Mouse (Mus musculus) kidney, embryonic 15.5 days (tissue): ENCODE measurements around the gene Serpine2. TPM values are rescaled to one million over a fixed set of nuclear protein-coding genes. Genes with fewer than 3 reads are reported as not detected.

Source experiments
- ATAC-seq: fragments of 200-750 bp; cut with Nextera tagmentation; replicated peaks from 2 replicates; pipeline ENCODE4 v1.8.0; 2017; ENCODE audit warnings: moderate TSS enrichment; ENCODE audit not compliant: low FRiP score
- H3K27ac ChIP-seq: fragments of 300-500 bp; sonication (generic); 2 replicates; pipeline ENCODE4 v1.5.1; 2015; ENCODE audit warnings: mild to moderate bottlenecking, inconsistent platforms
- H3K27me3 ChIP-seq: fragments of 300-500 bp; sonication (generic); 2 replicates; pipeline ENCODE4 v1.6.1; 2015; ENCODE audit warnings: inconsistent platforms
- H3K36me3 ChIP-seq: fragments of 300-500 bp; sonication (generic); 2 replicates; pipeline ENCODE4 v1.6.1; 2015; ENCODE audit warnings: inconsistent platforms
- H3K4me1 ChIP-seq: fragments of 300-500 bp; sonication (generic); 2 replicates; pipeline ENCODE4 v1.6.1; 2015; ENCODE audit warnings: inconsistent platforms
- H3K4me2 ChIP-seq: fragments of 300-500 bp; sonication (generic); 2 replicates; pipeline ENCODE4 v1.6.1; 2015; ENCODE audit warnings: moderate library complexity, mild to moderate bottlenecking, inconsistent platforms
- H3K4me3 ChIP-seq: fragments of 300-500 bp; sonication (generic); replicated peaks from 2 replicates; pipeline ENCODE4 v1.5.1; 2015; ENCODE audit warnings: mild to moderate bottlenecking, inconsistent platforms
- H3K9ac ChIP-seq: fragments of 300-500 bp; sonication (generic); 2 replicates; pipeline ENCODE4 v1.6.1; 2015; ENCODE audit warnings: mild to moderate bottlenecking, inconsistent platforms
- H3K9me3 ChIP-seq: fragments of 300-500 bp; sonication (generic); replicated peaks from 2 replicates; pipeline ENCODE4 v1.6.1; 2016; ENCODE audit warnings: inconsistent platforms
- WGBS: fragments of 180-500 bp; shearing (Covaris S2); methylation state at CpG from one replicate; pipeline ENCODE4 v1.1.7; 2015; ENCODE audit warnings: mixed read lengths; 5-methylcytosine and 5-hydroxymethylcytosine counted together
- polyA plus RNA-seq: library from polyadenylated mRNA; unstranded; fragments of >200 nt; fragmentation: Nextera tagmentation; extraction: Ambion mirVana; gene quantifications from 2 replicates; pipeline ENCODE4 v1.2.1, GENCODE M21; 2015

Serpine2 gene
- polyA plus RNA-seq, 1 experiment from 2014 or later: 139 TPM

DNA sequence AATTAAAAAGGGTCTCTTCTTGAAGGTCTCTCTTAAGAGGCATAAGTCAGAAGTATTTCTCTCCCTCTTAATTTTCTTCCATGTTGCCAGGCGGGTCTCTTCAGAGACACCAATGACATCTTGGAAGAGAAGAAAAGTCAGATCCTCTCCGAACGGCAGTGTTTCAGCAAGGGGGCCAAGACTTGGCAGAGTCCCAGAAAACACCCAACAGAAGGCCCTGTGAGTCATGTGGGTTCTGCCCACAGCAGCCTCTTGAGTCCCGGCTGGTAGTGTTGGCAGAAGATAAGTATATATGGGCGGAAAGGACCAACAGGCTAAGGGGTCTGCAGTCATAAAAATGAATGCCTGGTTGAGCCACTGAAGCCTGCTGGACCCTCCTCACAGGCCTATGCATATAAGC is 54.1 kb downstream of the Serpine2 start:
- H3K4me1 ChIP-seq: no peaks in the 10 kb centered on the region
- H3K36me3 ChIP-seq: no peaks in the 10 kb centered on the region
- no peaks in the 10 kb centered on the region for H3K9me3 ChIP-seq
- H3K9ac ChIP-seq: no peak overlapping the region
- 73% methylated on average over 5 of the region's 5 CpGs for WGBS
- H3K27me3 ChIP-seq: no peaks in the 10 kb centered on the region
- no peak overlapping the region for H3K4me2 ChIP-seq
- no peak overlapping the region for H3K27ac ChIP-seq
- no peak for ATAC-seq
- no peak overlapping the region for H3K4me3 ChIP-seq

DNA sequence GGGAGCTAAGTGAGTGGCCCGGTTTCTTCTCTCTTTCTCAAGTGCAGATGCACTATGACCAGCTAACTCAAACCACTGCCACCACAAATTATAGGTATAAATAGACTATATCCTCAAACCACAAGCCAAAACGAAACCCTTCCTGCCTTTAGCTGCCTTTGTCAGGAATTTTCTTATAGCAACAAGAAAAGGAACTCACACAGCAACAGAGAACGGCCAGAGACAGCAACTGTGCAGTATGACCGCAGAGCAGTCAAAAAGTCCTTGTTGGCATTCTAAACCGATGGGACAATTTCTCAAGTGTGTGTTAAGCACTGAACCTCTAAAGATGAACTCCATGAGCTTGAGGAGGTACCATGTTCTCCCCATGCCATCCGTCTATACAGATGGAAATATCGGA is 57.4 kb downstream of the Serpine2 start:
- Histone ChIP-seq H3K4me1 (no peaks in the 10 kb centered on the region), H3K36me3 (peaks cover 5% of the 10 kb centered on the region), H3K9me3 (no peaks in the 10 kb centered on the region), H3K9ac (no peak overlapping the region), H3K4me3 (no peak overlapping the region), H3K27me3 (no peaks in the 10 kb centered on the region), H3K27ac (no peak overlapping the region), H3K4me2 (no peak overlapping the region)
- no peak for ATAC-seq
- WGBS: 87% methylated on average over 7 of the region's 7 CpGs

DNA sequence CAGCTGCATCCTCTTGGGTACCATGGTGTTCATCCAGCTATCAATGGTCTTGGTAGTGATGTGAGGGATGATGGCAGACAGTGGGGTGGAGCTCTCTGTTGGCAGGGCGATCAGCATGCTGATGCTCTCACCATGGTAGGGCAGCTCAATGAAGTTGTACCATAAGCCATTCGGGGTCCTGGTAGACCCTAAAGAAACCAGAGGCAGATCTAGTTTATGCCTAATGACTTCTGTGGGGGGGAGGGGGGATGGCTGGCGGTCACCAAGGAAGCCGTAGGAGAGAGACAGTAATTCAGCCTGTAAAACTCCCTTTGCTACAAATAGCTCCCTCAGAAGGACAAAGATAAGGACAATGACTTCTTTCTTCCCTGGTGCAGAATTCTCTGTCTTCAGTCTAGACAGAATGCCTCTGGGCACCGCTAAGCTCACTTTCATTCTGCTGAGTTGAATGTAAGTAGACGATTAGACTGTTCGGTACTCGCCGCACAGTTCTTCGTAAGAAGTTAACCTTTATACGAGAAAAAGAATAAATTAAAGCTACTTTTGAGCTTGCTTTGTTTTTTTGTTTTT is 58.0 kb downstream of the Serpine2 start:
- H3K4me2 ChIP-seq: no peak overlapping the region
- no peak overlapping the region for H3K27ac ChIP-seq
- peaks cover 5% of the 10 kb centered on the region for H3K36me3 ChIP-seq
- 89% methylated on average over 11 of the region's 11 CpGs for WGBS
- no peaks in the 10 kb centered on the region for H3K9me3 ChIP-seq
- H3K9ac ChIP-seq: no peak overlapping the region
- H3K4me3 ChIP-seq: no peak overlapping the region
- H3K4me1 ChIP-seq: no peaks in the 10 kb centered on the region
- H3K27me3 ChIP-seq: no peaks in the 10 kb centered on the region
- ATAC-seq: no peak

DNA sequence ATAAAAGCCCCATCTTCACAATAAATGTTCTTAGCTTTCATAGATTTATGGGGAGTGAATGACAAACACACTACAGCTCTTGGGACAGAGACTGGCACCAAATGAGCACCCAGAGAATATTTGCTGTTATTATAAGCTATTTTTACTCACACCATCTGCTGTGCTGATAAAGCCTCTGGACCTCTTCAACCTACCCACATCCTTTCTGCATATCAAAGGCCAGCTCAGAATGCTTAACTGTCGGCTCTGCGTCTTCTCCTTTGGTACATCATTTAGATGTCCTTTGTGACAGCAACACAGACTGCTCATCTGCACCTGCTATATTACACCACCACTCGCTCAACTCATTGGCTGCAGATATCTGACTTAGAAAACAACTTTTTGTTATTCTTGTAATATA is 63.9 kb downstream of the Serpine2 start:
- no peak overlapping the region for H3K4me3 ChIP-seq
- peaks cover 8% of the 10 kb centered on the region for H3K36me3 ChIP-seq
- H3K4me2 ChIP-seq: no peak overlapping the region
- no peak overlapping the region for H3K27ac ChIP-seq
- ATAC-seq: no peak
- H3K9ac ChIP-seq: no peak overlapping the region
- H3K27me3 ChIP-seq: no peaks in the 10 kb centered on the region
- H3K9me3 ChIP-seq: no peaks in the 10 kb centered on the region
- H3K4me1 ChIP-seq: no peaks in the 10 kb centered on the region
- WGBS: 89% methylated on average over 3 of the region's 3 CpGs

DNA sequence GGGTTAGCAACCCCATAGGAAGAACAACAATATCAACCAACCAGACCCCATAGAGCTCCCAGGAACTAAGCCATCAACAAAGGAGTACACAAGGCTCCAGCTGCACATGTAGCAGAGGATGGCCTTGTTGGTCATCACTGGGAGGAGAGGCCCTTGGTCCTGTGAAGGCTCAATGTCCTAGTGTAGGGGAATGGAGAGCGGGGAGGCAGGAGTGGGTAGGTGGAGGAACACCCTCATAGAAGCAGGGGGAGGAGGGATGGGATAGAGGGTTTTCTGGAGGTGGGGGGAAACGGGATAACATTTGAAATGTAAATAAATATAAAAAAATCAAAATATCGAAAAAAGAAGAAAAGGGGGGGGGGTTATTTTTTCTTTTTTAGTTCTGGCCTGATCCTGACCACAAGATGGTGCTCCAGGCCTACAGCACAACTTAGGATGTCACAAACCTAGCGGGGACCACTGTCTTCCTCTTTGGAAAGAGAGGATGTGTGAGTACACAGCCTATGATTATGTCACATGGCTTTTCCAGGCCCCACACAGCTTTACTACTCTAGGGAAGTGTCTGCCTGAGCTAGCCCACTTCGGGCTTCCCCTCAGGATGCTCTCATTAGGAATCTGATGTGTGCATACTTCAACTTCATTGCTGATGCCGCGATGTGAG is 74.6 kb downstream of the Serpine2 start:
- H3K27me3 ChIP-seq: no peaks in the 10 kb centered on the region
- WGBS: 67% methylated on average over 7 of the region's 7 CpGs
- no peak overlapping the region for H3K9ac ChIP-seq
- no peak overlapping the region for H3K4me2 ChIP-seq
- H3K9me3 ChIP-seq: no peaks in the 10 kb centered on the region
- no peak overlapping the region for H3K27ac ChIP-seq
- H3K4me3 ChIP-seq: no peak overlapping the region
- H3K4me1 ChIP-seq: no peaks in the 10 kb centered on the region
- peak; percentile 70 for ATAC-seq
- peaks cover 22% of the 10 kb centered on the region for H3K36me3 ChIP-seq

DNA sequence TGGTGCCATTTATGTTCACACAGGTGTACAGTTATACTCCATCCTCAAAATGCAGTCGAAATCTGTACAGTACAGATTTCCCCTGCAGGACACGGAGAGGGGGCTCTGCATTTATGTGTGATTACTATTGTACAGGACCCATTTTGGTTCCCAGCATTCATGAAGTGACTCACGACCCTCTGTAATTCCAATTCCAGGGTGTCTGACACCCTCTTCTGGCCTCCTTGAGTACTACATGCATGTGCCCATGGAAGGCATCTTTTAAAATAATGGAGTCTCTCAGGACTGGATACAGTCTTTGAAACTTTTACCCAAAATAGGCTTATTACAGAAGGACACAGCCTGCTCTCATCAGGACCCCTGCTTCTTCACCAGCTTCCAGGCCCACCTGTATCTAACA is 78.5 kb downstream of the Serpine2 start:
- Histone ChIP-seq H3K9ac (no peak overlapping the region), H3K27ac (no peak overlapping the region), H3K36me3 (peaks cover 58% of the 10 kb centered on the region), H3K4me1 (0 out of 2 replicates have a peak, but pooled peaks cover 5% of the 10 kb centered on the region), H3K4me2 (no peak overlapping the region), H3K4me3 (no peak overlapping the region), H3K27me3 (no peaks in the 10 kb centered on the region), H3K9me3 (no peaks in the 10 kb centered on the region)
- 86% methylated on average over 3 of the region's 3 CpGs for WGBS
- no peak for ATAC-seq

DNA sequence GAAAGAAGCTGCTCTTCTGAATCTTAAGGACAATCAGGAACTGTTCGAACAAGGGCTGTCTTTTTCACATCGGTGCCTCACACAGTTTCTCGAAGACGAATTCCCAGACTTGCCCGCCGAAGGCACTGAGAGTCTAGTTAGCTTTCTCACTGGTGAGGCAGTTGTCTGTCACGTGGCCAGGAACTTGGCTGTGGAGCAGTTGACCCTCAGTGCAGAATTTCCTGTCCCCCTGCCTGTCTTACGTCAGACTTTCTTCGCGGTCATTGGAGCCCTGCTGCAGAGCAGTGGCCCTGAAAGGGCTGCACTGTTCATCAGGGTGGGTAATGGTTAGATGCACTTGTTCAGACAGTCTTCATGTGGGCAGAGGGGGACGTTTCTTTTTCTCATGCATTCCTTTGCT is 83.0 kb downstream of the Serpine2 start:
- H3K36me3 ChIP-seq: peaks cover 53% of the 10 kb centered on the region
- H3K9ac ChIP-seq: no peak overlapping the region
- no peaks in the 10 kb centered on the region for H3K9me3 ChIP-seq
- H3K27ac ChIP-seq: no peak overlapping the region
- no peak overlapping the region for H3K4me2 ChIP-seq
- 80% methylated on average over 11 of the region's 11 CpGs for WGBS
- no peak overlapping the region for H3K4me3 ChIP-seq
- H3K4me1 ChIP-seq: 0 out of 2 replicates have a peak, but pooled peaks cover 8% of the 10 kb centered on the region
- ATAC-seq: no peak
- H3K27me3 ChIP-seq: no peaks in the 10 kb centered on the region

DNA sequence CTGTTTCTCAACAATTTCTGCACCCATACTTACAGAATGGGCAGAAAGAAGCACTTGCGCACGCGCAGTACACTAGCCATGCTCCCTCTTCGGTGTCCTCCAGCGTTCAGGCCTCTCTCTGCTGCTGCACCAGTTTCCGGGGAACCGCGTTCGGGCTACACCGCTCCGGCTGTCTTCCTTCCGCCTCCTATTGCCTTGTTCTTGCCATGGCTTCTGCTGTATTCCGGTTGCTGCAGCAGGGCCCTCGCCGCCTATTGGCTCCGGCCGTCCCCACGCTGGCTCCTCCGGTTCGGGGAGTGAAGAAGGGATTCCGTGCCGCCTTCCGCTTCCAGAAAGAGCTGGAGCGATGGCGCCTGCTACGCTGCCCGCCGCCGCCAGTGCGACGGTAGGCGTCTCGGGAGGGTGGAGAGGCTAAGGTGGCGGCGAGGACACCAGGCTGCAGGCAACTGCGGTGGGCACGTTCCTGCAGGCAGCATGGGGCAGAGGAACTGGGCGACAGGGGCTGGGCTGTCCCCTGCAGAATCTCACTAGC is 85.0 kb downstream of the Serpine2 start, which contains the start of the genes Mrpl44 and Wdfy1:
Gene Mrpl44, plus strand, starts transcription at position 92 of the 532 bp plus-strand sequence.
Gene Wdfy1, minus strand, starts transcription at position 217 of the 532 bp plus-strand sequence.
- H3K4me1 ChIP-seq: 0 out of 2 replicates have a peak, but pooled peaks cover 8% of the 10 kb centered on the region
- H3K9me3 ChIP-seq: no peaks in the 10 kb centered on the region
- H3K4me3 ChIP-seq: peak within 1 kb of the TSS; percentile 91
- H3K27ac ChIP-seq: peak within 1 kb of the TSS; percentile 93
- H3K4me2 ChIP-seq: peak within 1 kb of the TSS; percentile 61
- peak; percentile 100 for ATAC-seq
- WGBS: under 1% methylated on average over 38 of the region's 38 CpGs
- H3K36me3 ChIP-seq: peaks cover 32% of the 10 kb centered on the region
- H3K9ac ChIP-seq: peak within 1 kb of the TSS; percentile 88
- H3K27me3 ChIP-seq: no peaks in the 10 kb centered on the region

DNA sequence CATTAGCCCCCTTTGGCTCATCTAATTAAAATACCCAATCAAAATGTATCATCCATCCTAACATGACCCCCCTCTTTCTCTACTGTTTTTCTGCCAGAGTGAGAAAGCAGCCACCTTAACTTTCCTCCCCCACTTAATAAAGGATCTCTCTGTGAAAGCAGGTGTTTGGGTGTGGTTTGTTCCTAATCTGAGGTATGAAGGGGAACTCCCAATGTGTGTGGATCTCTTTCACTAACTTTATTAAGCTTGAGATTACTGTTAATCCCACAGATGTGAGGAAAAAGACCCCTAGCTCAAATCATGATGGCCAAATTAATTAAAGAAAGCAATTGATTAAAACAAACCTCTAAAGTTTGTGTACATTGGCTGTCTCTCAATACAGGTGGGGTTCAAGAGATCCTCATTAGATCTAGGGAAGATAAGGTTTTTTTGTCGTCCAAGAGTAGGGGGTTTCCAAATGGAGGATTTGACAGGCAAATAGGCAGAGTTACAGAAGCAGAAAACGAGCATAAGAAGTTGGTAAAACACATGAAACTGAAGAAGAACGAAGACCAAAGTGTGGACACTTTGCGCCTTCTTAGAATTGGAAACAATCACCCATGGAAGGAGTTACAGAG is 86.7 kb downstream of the Serpine2 start:
- no peak overlapping the region for H3K27ac ChIP-seq
- no peak overlapping the region for H3K4me2 ChIP-seq
- no peak for ATAC-seq
- 0 out of 2 replicates have a peak, but pooled peaks cover 8% of the 10 kb centered on the region for H3K4me1 ChIP-seq
- no peak overlapping the region for H3K9ac ChIP-seq
- no peaks in the 10 kb centered on the region for H3K27me3 ChIP-seq
- WGBS: 79% methylated on average over 4 of the region's 4 CpGs
- H3K9me3 ChIP-seq: no peaks in the 10 kb centered on the region
- peaks cover 15% of the 10 kb centered on the region for H3K36me3 ChIP-seq
- no peak overlapping the region for H3K4me3 ChIP-seq

DNA sequence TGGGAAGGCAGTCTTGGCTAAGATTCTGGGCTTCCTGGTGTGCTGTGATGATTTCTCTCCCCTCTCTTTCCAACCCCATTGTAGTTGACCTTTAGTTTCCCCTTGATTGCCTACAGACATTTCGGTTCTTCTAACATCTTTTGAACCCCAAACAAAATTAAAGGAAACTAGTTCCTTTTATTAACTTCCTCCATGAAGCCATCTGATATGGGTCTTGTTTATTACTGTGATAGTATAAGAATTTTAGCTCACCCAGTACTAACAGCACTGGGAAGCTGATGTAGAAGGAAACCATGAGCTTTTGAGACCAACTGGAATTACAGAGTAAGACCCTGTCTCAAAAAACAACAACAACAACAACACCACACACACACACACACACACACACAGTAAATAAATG is 92.7 kb downstream of the Serpine2 start:
- no peaks in the 10 kb centered on the region for H3K36me3 ChIP-seq

DNA sequence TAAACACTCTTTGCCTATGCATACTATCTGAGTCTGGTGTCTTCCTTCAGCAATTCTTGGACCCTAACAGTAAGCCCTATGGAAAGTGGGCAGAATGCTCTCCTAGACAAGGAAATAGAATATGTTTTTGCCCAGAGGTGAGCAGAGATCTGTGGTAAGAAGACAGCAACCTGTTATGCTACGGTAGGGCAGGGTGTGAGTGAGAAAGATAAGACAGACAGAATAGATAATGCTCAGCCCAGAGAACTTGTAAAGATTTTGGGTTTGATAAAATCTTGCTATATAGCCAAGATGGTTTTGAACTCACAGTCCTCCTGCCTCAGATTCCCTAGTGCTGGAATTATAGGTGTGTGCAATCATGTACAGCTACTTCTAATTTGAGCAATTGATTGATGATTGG is 96.5 kb downstream of the Serpine2 start:
- Histone ChIP-seq H3K4me3 (no peak overlapping the region), H3K4me1 (peaks cover 21% of the 10 kb centered on the region), H3K36me3 (no peaks in the 10 kb centered on the region), H3K27ac (no peak overlapping the region), H3K9ac (no peak overlapping the region), H3K27me3 (no peaks in the 10 kb centered on the region), H3K9me3 (no peaks in the 10 kb centered on the region), H3K4me2 (no peak overlapping the region)
- no peak for ATAC-seq
- 86% methylated on average over 1 of the region's 1 CpGs for WGBS

More for the DNA sequence above, 92.7 kb downstream of the Serpine2 start:
- Histone ChIP-seq H3K4me3 (no peak overlapping the region), H3K9me3 (no peaks in the 10 kb centered on the region), H3K9ac (no peak overlapping the region), H3K4me1 (no peaks in the 10 kb centered on the region), H3K27me3 (no peaks in the 10 kb centered on the region), H3K4me2 (no peak overlapping the region), H3K27ac (no peak overlapping the region)
- WGBS: 55% methylated on average over 1 of the region's 1 CpGs
- no peak for ATAC-seq

DNA sequence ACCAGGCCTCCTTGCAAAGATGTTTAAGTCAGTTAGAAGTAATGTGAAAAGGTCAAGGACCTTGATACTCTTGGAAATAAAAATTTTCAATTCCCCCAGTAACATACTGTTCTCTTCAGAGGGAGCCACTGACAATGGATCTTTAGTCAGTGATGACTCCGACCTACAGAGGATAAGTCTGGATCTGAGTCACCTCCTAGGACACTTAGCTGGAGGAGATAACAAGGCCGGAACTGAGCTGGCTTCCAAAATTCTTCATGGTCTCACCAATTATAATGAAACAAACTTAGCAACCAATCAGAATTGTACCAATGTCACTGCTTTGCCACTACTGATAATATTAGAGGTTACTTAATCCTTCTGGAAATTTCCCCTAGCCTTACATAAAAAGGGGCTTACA is 96.9 kb downstream of the Serpine2 start:
- 90% methylated on average over 2 of the region's 2 CpGs for WGBS
- Histone ChIP-seq H3K4me3 (no peak overlapping the region), H3K27ac (no peak overlapping the region), H3K9ac (no peak overlapping the region), H3K4me2 (no peak overlapping the region), H3K4me1 (peaks cover 21% of the 10 kb centered on the region), H3K36me3 (no peaks in the 10 kb centered on the region), H3K27me3 (no peaks in the 10 kb centered on the region), H3K9me3 (no peaks in the 10 kb centered on the region)
- ATAC-seq: no peak
